Mouse (Mus musculus): ENCODE data around the gene Opa3.

DNA sequence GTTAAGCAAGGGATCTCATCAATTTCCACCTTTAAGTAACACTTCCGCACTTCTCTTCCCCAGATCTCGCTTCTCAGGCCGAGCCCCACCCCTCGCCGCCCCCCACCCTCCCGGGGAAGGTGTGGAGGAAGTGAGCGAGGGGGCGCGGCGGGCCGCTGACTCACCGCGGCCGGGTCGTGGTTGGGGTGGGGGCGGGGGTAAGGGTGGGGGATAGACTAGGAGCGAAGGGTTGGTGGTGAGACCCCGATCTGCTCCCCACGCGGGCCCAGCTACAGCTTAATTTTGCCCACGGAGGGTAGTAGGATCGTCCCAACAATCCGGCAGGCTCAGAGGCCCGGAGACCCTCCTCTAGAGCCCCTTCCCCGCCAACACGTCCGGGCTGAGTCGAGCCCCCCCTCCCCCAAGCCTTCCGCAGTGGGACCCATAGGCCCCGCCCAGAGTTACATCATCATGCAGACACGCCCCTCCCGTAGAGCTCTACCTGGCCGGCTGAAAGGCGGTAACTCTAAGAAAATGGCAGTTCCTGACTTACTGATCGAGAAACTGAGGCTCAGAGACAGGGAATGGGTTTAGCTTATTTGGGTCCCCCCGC lies 44.1 kb downstream of the Opa3 start:
- TF ChIP-seq ZKSCAN1 (IDR thresholded peaks at IDR 0.05; ENCODE audit: borderline replicate concordance, low read depth, low read length): no peak
- no peak for TF ChIP-seq CTCF (conservative IDR thresholded peaks at IDR 0.05 in 1 of 2, IDR thresholded peaks at IDR 0.05 in 1 of 2; ENCODE audit: low read depth in 2 of 2, low read length in 2 of 2)
